Mouse (Mus musculus): ENCODE results near the gene Ttbk1.

DNA sequence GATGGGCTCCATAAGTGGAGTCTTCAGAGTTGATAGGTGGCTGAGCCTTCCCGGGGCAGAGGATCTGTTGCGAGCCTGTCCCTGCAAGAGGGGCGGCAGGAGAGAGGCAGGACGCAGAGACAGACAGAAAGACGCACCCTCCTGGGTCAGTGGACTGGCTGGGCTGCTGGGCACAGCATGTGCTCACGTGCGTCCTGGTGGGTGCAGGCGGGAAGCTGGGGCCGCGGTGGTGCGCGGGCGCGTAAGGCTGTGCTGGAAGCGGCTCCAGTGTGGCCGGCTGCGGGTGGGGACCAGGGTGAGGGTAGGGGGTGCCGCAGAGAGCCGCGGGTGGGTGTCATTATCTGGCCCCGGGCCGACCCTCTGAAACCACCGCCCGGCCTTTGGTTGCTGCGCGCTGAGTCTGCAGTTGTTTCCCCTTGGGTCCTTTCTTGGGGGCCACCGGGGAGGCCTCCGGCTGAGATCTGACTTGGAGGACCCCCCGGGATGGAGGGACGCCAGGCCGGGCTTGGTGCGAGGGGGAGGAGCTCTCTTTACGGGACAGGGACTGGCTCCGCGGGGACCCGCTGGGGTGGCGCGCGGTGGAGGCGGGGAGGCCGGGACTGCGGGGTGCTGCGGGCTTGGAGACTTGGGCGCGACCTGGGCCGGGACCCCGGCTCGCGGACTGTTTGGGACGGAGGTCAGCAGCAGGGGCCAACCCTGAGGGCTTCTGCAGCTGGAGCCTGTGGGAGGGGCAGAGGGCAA lies 42.5 kb downstream of the Ttbk1 start:
- TF ChIP-seq CTCF (IDR thresholded peaks at IDR 0.05; ENCODE audit: low read depth), result no peak
- TF ChIP-seq EP300 (optimal IDR thresholded peaks at IDR 0.05), result no peak
